Mouse (Mus musculus) left cerebral cortex, postnatal 36 days (tissue): ENCODE data around the gene Tpi1. TPM values are rescaled to one million over a fixed set of nuclear protein-coding genes. Genes with fewer than 3 reads are reported as not detected.

Experiments
- DNase-seq, 2 experiments: peaks; one replicate each; pipeline ENCODE4 v3.0.0; 2021 to 2022; ENCODE audit warnings: low spot score in 2 of 2, mixed read lengths in 1 of 2
- intact Hi-C: fragments of 180-260 bp; cut with DNase I; formaldehyde crosslinking; loops from one replicate; pipeline ENCODE4 v1.15.1; 2025
- total RNA-seq, 2 experiments: library from RNA; stranded (reverse); gene quantifications; 2 replicates each; pipeline ENCODE4 v1.2.3; 2021

The Tpi1 gene
- total RNA-seq: 100 to 1,000 TPM; 736 to 850 TPM

- intact Hi-C loops: loop anchor here (2.0 kb wide), 1 partner anchor 45 kb away; the partner anchor contains the start of gene Eno2
Observed at GRCm38 (mm10) chr6:124813933-124814332, at the start of gene Tpi1. Gene Tpi1, minus strand, starts transcription at chr6:124814296.

GRCm38 (mm10) chr6:124863125-124863657 is 49.1 kb upstream of the Tpi1 start:
- DNase-seq: peak in 1 of 2 experiments; percentile 17
- intact Hi-C loops: loop anchor here (5.0 kb wide), 1 partner anchor 96 kb away; the partner anchor contains the start of gene Eno2

More at GRCm38 (mm10) chr6:124813933-124814332, at the start of gene Tpi1:
- DNase-seq: peak; percentile 87 to 89

GRCm38 (mm10) chr6:124862406-124863124 is 48.5 kb upstream of the Tpi1 start:
- intact Hi-C loops: loop anchor here (5.0 kb wide), 1 partner anchor 95 kb away; the partner anchor contains the start of gene Eno2
- DNase-seq: peak; percentile 40 to 43

GRCm38 (mm10) chr6:124861802-124862201 is 47.7 kb upstream of the Tpi1 start:
- no peak for DNase-seq
- intact Hi-C loops: loop anchor here (5.0 kb wide), 1 partner anchor 95 kb away; the partner anchor contains the start of gene Eno2

- intact Hi-C loops: loop anchor here (5.0 kb wide), 1 partner anchor 94 kb away; the partner anchor contains the start of gene Eno2
- peak; percentile 42 to 43 for DNase-seq
Observed at GRCm38 (mm10) chr6:124861266-124861665, 47.2 kb upstream of the Tpi1 start.

GRCm38 (mm10) chr6:124860511-124860910 is 46.4 kb upstream of the Tpi1 start:
- DNase-seq: peak; percentile 26 to 30
- intact Hi-C loops: loop anchor here (1.0 to 5.0 kb wide), 2 partner anchors 44 to 93 kb away; partner anchors contain the start of gene Eno2

- intact Hi-C loops: loop anchor here (1.0 to 10.0 kb wide), 3 partner anchors 45 to 225 kb away; partner anchors contain the start of gene Eno2
- DNase-seq: peak; percentile 85 to 88
Observed at GRCm38 (mm10) chr6:124859725-124860124, 45.6 kb upstream of the Tpi1 start.

- no peak for DNase-seq
- intact Hi-C loops: loop anchor here (10.0 kb wide), 1 partner anchor 226 kb away; no protein-coding TSS in a partner anchor
Observed at GRCm38 (mm10) chr6:124858561-124859318, 44.6 kb upstream of the Tpi1 start.

GRCm38 (mm10) chr6:124857840-124858530 is 43.9 kb upstream of the Tpi1 start:
- peak; percentile 34 to 40 for DNase-seq
- intact Hi-C loops: loop anchor here (1.0 to 10.0 kb wide), 3 partner anchors 60 to 227 kb away; partner anchors contain the start of gene Mlf2

- intact Hi-C loops: loop anchor here (1.0 to 10.0 kb wide), 3 partner anchors 61 to 228 kb away; partner anchors contain the start of gene Mlf2
- peak; percentile 82 to 87 for DNase-seq
Observed at GRCm38 (mm10) chr6:124856916-124857839, 43.1 kb upstream of the Tpi1 start, which contains the start of gene P3h3. Gene P3h3, minus strand, starts transcription at chr6:124857752.

- peak; percentile 40 to 51 for DNase-seq
- intact Hi-C loops: loop anchor here (2.0 to 10.0 kb wide), 2 partner anchors 74 to 228 kb away; partner anchors contain the start of gene Mlf2
Observed at GRCm38 (mm10) chr6:124856321-124856720, 42.2 kb upstream of the Tpi1 start.

GRCm38 (mm10) chr6:124854647-124855046 is 40.6 kb upstream of the Tpi1 start:
- intact Hi-C loops: loop anchor here (10.0 kb wide), 1 partner anchor 230 kb away; no protein-coding TSS in a partner anchor
- no peak for DNase-seq

- DNase-seq: no peak
- intact Hi-C loops: loop anchor here (10.0 kb wide), 1 partner anchor 234 kb away; no protein-coding TSS in a partner anchor
Observed at GRCm38 (mm10) chr6:124850535-124850934, 36.4 kb upstream of the Tpi1 start.

- intact Hi-C loops: no loop called here
- peak; percentile 87 to 89 for DNase-seq
Observed at GRCm38 (mm10) chr6:124847305-124847704, 33.2 kb upstream of the Tpi1 start.

- intact Hi-C loops: no loop called here
- no peak for DNase-seq
Observed at GRCm38 (mm10) chr6:124840241-124841167, 26.4 kb upstream of the Tpi1 start, which contains the start of gene Gnb3. Gene Gnb3, minus strand, starts transcription at chr6:124840275.

- no peak for DNase-seq
- intact Hi-C loops: no loop called here
Observed at GRCm38 (mm10) chr6:124839805-124840204, 25.7 kb upstream of the Tpi1 start.

GRCm38 (mm10) chr6:124836411-124836810 is 22.3 kb upstream of the Tpi1 start:
- intact Hi-C loops: no loop called here
- DNase-seq: no peak
